Mouse (Mus musculus): ENCODE measurements at regions not wholly inside any gene's neighbourhood (a gene's known extent, or its start where the extent isn't known, plus 50 kb on each side); places are given as distances from the start of the nearest gene placed in this dataset.

- TF ChIP-seq POLR2A (IDR thresholded peaks at IDR 0.05; ENCODE audit: low read depth, low read length): no peak
- no peak for TF ChIP-seq CTCF (conservative IDR thresholded peaks at IDR 0.05 in 1 of 2, IDR thresholded peaks at IDR 0.05 in 1 of 2; ENCODE audit: low read depth in 2 of 2, low read length in 2 of 2)
- no peak for TF ChIP-seq ZC3H11A (IDR thresholded peaks at IDR 0.05; ENCODE audit: low read depth, low read length)
- no peak for TF ChIP-seq GABPA (IDR thresholded peaks at IDR 0.05; ENCODE audit: insufficient replicate concordance, low read depth, low read length)
- no peak for TF ChIP-seq ZMIZ1 (IDR thresholded peaks at IDR 0.05; ENCODE audit: low read depth, low read length)
Measured at GRCm38 (mm10) chr16:89701741-89702140, 130.8 kb upstream of the Krtap11-1 start.
